Comparison of ENCODE assay signal across 8 mouse cellular contexts in the genomic region with DNA sequence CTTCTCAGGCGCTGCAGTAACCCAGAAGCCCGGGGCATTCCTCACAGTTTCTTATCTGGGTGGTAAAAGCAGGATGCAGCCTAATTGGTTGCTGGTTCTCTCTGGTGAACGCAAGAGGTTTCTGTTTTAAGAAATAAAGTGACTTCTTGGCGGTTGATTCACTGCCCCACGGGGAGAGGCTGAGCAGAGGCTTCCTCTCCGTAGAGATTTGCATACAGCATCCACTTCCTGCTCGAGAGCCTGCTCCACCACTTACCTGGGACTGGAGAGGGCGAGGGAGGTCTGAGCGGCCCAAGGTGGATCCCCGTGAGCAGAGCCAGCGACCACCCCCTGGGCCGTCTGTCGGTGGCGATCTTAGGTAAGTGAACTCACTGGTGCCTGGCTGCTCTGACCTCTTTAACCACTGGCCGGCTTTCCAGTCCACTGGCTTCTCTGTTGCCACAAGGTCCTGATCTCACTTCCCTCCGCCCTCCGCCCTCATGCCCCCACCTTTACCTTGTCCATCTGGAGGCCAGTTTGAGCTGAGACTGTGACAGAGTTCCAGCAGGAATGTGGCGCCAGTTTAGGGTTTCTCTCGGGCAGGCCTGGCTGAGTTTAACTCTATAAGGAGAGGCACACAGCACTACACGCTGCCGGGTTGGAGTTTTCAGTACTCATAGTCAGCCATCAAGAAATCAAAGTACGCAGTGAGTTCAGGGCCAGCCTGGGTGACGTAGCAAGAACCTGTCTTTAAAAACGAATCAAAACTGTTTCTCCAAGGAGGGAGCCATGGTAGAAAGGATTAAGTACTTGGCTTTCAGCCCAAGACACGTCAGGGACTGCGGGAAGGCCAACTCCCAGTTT. TPM values are rescaled to one million over a fixed set of nuclear protein-coding genes. Genes with fewer than 3 reads are reported as not detected.
A peak's percentile ranks its signal among the peaks of the same experiment; 100 is the strongest.
DNase-seq lines count a peak whose midpoint lies in the region; TF ChIP-seq lines count a peak whose summit lies in the region.

No protein-coding gene starts in this region.

- TF ChIP-seq CTCF in spleen, adult 2 months (IDR thresholded peaks at IDR 0.05; ENCODE audit: extremely low read depth, insufficient read depth, insufficient read length, insufficient replicate concordance): no peak

- H3K36me3 ChIP-seq in spleen, adult 2 months (ENCODE audit: control insufficient read depth, insufficient read depth, low read length): 0 out of 2 replicates have a peak, but pooled peaks cover 2% of the 10 kb centered on the region

- intact Hi-C loops in heart, postnatal 10 days (cut with DNase I): loop anchor here (2.0 to 5.0 kb wide), 3 partner anchors 56 to 441 kb away; partner anchors contain the start of gene Rev3l

- H3K4me3 ChIP-seq in spleen, adult 2 months (ENCODE audit: extremely low read depth, insufficient read depth, insufficient read length): peak overlapping the region; percentile 83

- H3K27ac ChIP-seq in spleen, adult 2 months (ENCODE audit: insufficient read depth, low read length): peak overlapping the region; percentile 97

- peak; percentile 40 for TF ChIP-seq POLR2A in spleen, adult 2 months (IDR thresholded peaks at IDR 0.05; ENCODE audit: low read depth, low read length)

- 4% methylated on average over 26 of the region's 26 CpGs for WGBS in spleen, adult 2 months

- H3K4me1 ChIP-seq in spleen, adult 2 months (ENCODE audit: control insufficient read depth, insufficient read depth, insufficient read length): peaks cover 2% of the 10 kb centered on the region; the same call in 1 of the 2 replicates

- peak; percentile 63 to 70 for DNase-seq in CD8-positive naive resting alpha-beta T cell, adult 2 months (ENCODE audit: low read depth in 2 of 2, low spot score in 2 of 2)
- DNase-seq in brain, adult 2 months (ENCODE audit: low read depth, low spot score): peak; percentile 92
- DNase-seq in fat pad, adult 2 months (ENCODE audit: extremely low read depth, low read depth, low spot score): peak; percentile 59
- DNase-seq in heart, postnatal 10 days: peak; percentile 77 to 81
- DNase-seq in kidney, postnatal 36 days: peak; percentile 88 to 94
- DNase-seq in mesoderm, embryonic 11.5 days (ENCODE audit: low read depth, low spot score): peak; percentile 54
- peak; percentile 75 to 77 for DNase-seq in spleen, adult 2 months (ENCODE audit: low read depth in 1 of 2, low spot score in 2 of 2)
- DNase-seq in layer of hippocampus, postnatal 25 days (ENCODE audit: extremely low spot score in 1 of 2, low spot score in 1 of 2): no peak

- no peaks in the 10 kb centered on the region for H3K27me3 ChIP-seq in spleen, adult 2 months (ENCODE audit: control insufficient read depth, insufficient read depth, low read length)

RNA-seq across cellular contexts. Expression of gene Traf3ip2, which starts 0.5 kb away (rescaled TPM):
- 1 to 10 TPM; 6.4 to 9.3 TPM for total RNA-seq in heart, postnatal 10 days (2021)
- 23.8 and 26.8 TPM in 2 replicates for polyA plus RNA-seq in spleen, adult 2 months (2012; rRNA removed)
- total RNA-seq in layer of hippocampus, postnatal 25 days (2021): 1 to 10 TPM; 1.9 to 2.0 TPM

Comparison
In these comparisons a context has a peak if more than half of its experiments do, and no peak if none do; other contexts are left out.
1. DNase-seq: peak in CD8-positive naive resting alpha-beta T cell, adult 2 months (2 of 2), brain, adult 2 months (single experiment), fat pad, adult 2 months (single experiment), heart, postnatal 10 days (2 of 2), kidney, postnatal 36 days (2 of 2), mesoderm, embryonic 11.5 days (single experiment) and spleen, adult 2 months (2 of 2); none in layer of hippocampus, postnatal 25 days (0 of 2).